Mouse (Mus musculus): ENCODE results near the gene Srsf4. TPM values are rescaled to one million over a fixed set of nuclear protein-coding genes. Genes with fewer than 3 reads are reported as not detected.

The Srsf4 gene
- polyA plus RNA-seq, 1 experiment: 55.4 TPM

GRCm38 (mm10) chr4:131939459-131939858 is 66.0 kb downstream of the Srsf4 start:
- H3ac ChIP-seq (ENCODE audit: control insufficient read depth, insufficient read length, low read depth): no peak overlapping the region
- no peaks in the 10 kb centered on the region for H3K79me2 ChIP-seq (ENCODE audit: control insufficient read depth, insufficient read depth)
- no peak overlapping the region for H3K4me3 ChIP-seq (ENCODE audit: insufficient read depth, poor library complexity, severe bottlenecking)
- H3K36me3 ChIP-seq (ENCODE audit: control insufficient read depth, insufficient read depth): no peaks in the 10 kb centered on the region
- no peaks in the 10 kb centered on the region for H3K79me3 ChIP-seq (ENCODE audit: low read depth)
- TF ChIP-seq MAX (IDR thresholded peaks at IDR 0.05) (no peak), MYOG (IDR thresholded peaks at IDR 0.05; ENCODE audit: control insufficient read depth, extremely low read depth, insufficient read length) (no peak), MYOD1 (IDR thresholded peaks at IDR 0.05; ENCODE audit: control insufficient read depth, insufficient read length, low read depth) (no peak), CTCF (IDR thresholded peaks at IDR 0.05; ENCODE audit: control insufficient read depth, insufficient read depth, insufficient read length) (no peak), USF1 (IDR thresholded peaks at IDR 0.05; ENCODE audit: low read depth) (no peak), CEBPB (IDR thresholded peaks at IDR 0.05; ENCODE audit: low read depth) (no peak), FOSL1 (IDR thresholded peaks at IDR 0.05; ENCODE audit: insufficient read depth, low read length, poor library complexity, severe bottlenecking) (no peak)
- no peaks in the 10 kb centered on the region for H3K27me3 ChIP-seq (ENCODE audit: control insufficient read depth, insufficient read depth, insufficient read length)

DNA sequence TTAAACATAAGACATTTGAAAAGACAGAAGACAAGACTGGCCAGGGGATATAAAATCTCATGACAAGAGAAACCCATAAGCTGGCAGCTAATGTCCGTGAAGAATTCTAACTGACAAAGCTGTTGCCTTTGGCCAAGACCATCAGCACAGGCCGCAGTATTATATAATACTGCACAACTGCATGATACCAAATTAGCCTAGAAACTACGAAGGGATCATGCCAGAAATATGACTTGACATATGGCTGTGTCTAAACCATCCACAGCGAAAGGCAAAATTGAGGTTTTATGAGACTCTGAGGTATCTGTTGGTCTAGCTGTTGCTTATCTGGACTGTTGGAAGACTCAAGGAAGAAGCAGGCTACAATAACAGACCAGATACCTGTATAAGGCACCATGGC is 67.4 kb downstream of the Srsf4 start:
- TF ChIP-seq MAX (IDR thresholded peaks at IDR 0.05) (no peak), FOSL1 (IDR thresholded peaks at IDR 0.05; ENCODE audit: insufficient read depth, low read length, poor library complexity, severe bottlenecking) (no peak), MYOG (IDR thresholded peaks at IDR 0.05; ENCODE audit: control insufficient read depth, extremely low read depth, insufficient read length) (no peak), MYOD1 (IDR thresholded peaks at IDR 0.05; ENCODE audit: control insufficient read depth, insufficient read length, low read depth) (no peak), CTCF (IDR thresholded peaks at IDR 0.05; ENCODE audit: control insufficient read depth, insufficient read depth, insufficient read length) (no peak), CEBPB (IDR thresholded peaks at IDR 0.05; ENCODE audit: low read depth) (no peak), USF1 (IDR thresholded peaks at IDR 0.05; ENCODE audit: low read depth) (no peak)
- no peaks in the 10 kb centered on the region for H3K79me3 ChIP-seq (ENCODE audit: low read depth)

GRCm38 (mm10) chr4:131947848-131948247 is 74.4 kb downstream of the Srsf4 start:
- Histone ChIP-seq H3K79me2 (ENCODE audit: control insufficient read depth, insufficient read depth) (no peaks in the 10 kb centered on the region), H3K4me3 (ENCODE audit: insufficient read depth, poor library complexity, severe bottlenecking) (no peak overlapping the region), H3K79me3 (ENCODE audit: low read depth) (no peaks in the 10 kb centered on the region), H3ac (ENCODE audit: control insufficient read depth, insufficient read length, low read depth) (no peak overlapping the region), H3K36me3 (ENCODE audit: control insufficient read depth, insufficient read depth) (peaks cover 10% of the 10 kb centered on the region), H3K27me3 (ENCODE audit: control insufficient read depth, insufficient read depth, insufficient read length) (no peaks in the 10 kb centered on the region)
- TF ChIP-seq MAX (IDR thresholded peaks at IDR 0.05) (no peak), USF1 (IDR thresholded peaks at IDR 0.05; ENCODE audit: low read depth) (no peak), MYOG (IDR thresholded peaks at IDR 0.05; ENCODE audit: control insufficient read depth, extremely low read depth, insufficient read length) (no peak), CEBPB (IDR thresholded peaks at IDR 0.05; ENCODE audit: low read depth) (no peak), MYOD1 (IDR thresholded peaks at IDR 0.05; ENCODE audit: control insufficient read depth, insufficient read length, low read depth) (no peak), CTCF (IDR thresholded peaks at IDR 0.05; ENCODE audit: control insufficient read depth, insufficient read depth, insufficient read length) (no peak), FOSL1 (IDR thresholded peaks at IDR 0.05; ENCODE audit: insufficient read depth, low read length, poor library complexity, severe bottlenecking) (no peak)

More for the DNA sequence above, 67.4 kb downstream of the Srsf4 start:
- no peaks in the 10 kb centered on the region for H3K79me2 ChIP-seq (ENCODE audit: control insufficient read depth, insufficient read depth)
- no peaks in the 10 kb centered on the region for H3K27me3 ChIP-seq (ENCODE audit: control insufficient read depth, insufficient read depth, insufficient read length)
- H3K4me3 ChIP-seq (ENCODE audit: insufficient read depth, poor library complexity, severe bottlenecking): no peak overlapping the region
- H3ac ChIP-seq (ENCODE audit: control insufficient read depth, insufficient read length, low read depth): no peak overlapping the region
- no peaks in the 10 kb centered on the region for H3K36me3 ChIP-seq (ENCODE audit: control insufficient read depth, insufficient read depth)

GRCm38 (mm10) chr4:131949903-131950302 is 76.5 kb downstream of the Srsf4 start:
- H3K79me2 ChIP-seq (ENCODE audit: control insufficient read depth, insufficient read depth): no peaks in the 10 kb centered on the region
- no peak overlapping the region for H3K4me3 ChIP-seq (ENCODE audit: insufficient read depth, poor library complexity, severe bottlenecking)
- no peak overlapping the region for H3ac ChIP-seq (ENCODE audit: control insufficient read depth, insufficient read length, low read depth)
- no peaks in the 10 kb centered on the region for H3K79me3 ChIP-seq (ENCODE audit: low read depth)
- H3K36me3 ChIP-seq (ENCODE audit: control insufficient read depth, insufficient read depth): peaks cover 10% of the 10 kb centered on the region
- TF ChIP-seq MAX (IDR thresholded peaks at IDR 0.05) (no peak), MYOD1 (IDR thresholded peaks at IDR 0.05; ENCODE audit: control insufficient read depth, insufficient read length, low read depth) (no peak), FOSL1 (IDR thresholded peaks at IDR 0.05; ENCODE audit: insufficient read depth, low read length, poor library complexity, severe bottlenecking) (no peak), MYOG (IDR thresholded peaks at IDR 0.05; ENCODE audit: control insufficient read depth, extremely low read depth, insufficient read length) (no peak), USF1 (IDR thresholded peaks at IDR 0.05; ENCODE audit: low read depth) (no peak), CTCF (IDR thresholded peaks at IDR 0.05; ENCODE audit: control insufficient read depth, insufficient read depth, insufficient read length) (no peak), CEBPB (IDR thresholded peaks at IDR 0.05; ENCODE audit: low read depth) (no peak)
- H3K27me3 ChIP-seq (ENCODE audit: control insufficient read depth, insufficient read depth, insufficient read length): no peaks in the 10 kb centered on the region

DNA sequence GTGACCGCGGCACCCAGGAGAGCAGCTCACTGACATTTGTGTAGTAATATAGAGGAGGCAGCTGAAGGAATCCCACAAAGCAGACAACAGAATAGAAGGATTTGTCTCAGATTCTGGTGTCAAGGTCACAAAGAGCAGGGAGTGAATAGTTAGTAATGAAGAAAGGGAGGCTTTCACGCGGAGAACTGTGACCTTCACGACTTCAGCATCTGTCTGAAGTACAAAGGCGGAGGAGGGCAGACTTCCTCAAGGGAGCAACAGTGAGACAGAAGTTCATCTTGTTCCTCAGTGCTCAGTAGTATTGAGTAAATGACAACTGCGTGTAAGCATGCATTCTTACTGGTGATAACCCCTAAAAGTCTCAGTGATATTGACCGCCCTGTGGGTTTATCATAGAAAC is 77.2 kb downstream of the Srsf4 start:
- no peak overlapping the region for H3ac ChIP-seq (ENCODE audit: control insufficient read depth, insufficient read length, low read depth)
- no peaks in the 10 kb centered on the region for H3K79me3 ChIP-seq (ENCODE audit: low read depth)
- peaks cover 10% of the 10 kb centered on the region for H3K36me3 ChIP-seq (ENCODE audit: control insufficient read depth, insufficient read depth)
- no peaks in the 10 kb centered on the region for H3K27me3 ChIP-seq (ENCODE audit: control insufficient read depth, insufficient read depth, insufficient read length)
- TF ChIP-seq FOSL1 (IDR thresholded peaks at IDR 0.05; ENCODE audit: insufficient read depth, low read length, poor library complexity, severe bottlenecking) (no peak), CTCF (IDR thresholded peaks at IDR 0.05; ENCODE audit: control insufficient read depth, insufficient read depth, insufficient read length) (no peak), MYOG (IDR thresholded peaks at IDR 0.05; ENCODE audit: control insufficient read depth, extremely low read depth, insufficient read length) (no peak), MYOD1 (IDR thresholded peaks at IDR 0.05; ENCODE audit: control insufficient read depth, insufficient read length, low read depth) (no peak), CEBPB (IDR thresholded peaks at IDR 0.05; ENCODE audit: low read depth) (no peak), USF1 (IDR thresholded peaks at IDR 0.05; ENCODE audit: low read depth) (no peak), MAX (IDR thresholded peaks at IDR 0.05) (no peak)
- no peak overlapping the region for H3K4me3 ChIP-seq (ENCODE audit: insufficient read depth, poor library complexity, severe bottlenecking)
- no peaks in the 10 kb centered on the region for H3K79me2 ChIP-seq (ENCODE audit: control insufficient read depth, insufficient read depth)

Other genes starting within 250 kb of the Srsf4 start
- gene Ptpru, start 35.3 kb upstream of the Srsf4 start, polyA plus RNA-seq (2012; fragmentation: generic; extraction: Trizol): 0.07 TPM
- gene Mecr, start 30.1 kb upstream of the Srsf4 start, polyA plus RNA-seq (2012; fragmentation: generic; extraction: Trizol): 49.4 TPM
- gene Tmem200b, start 48.2 kb downstream of the Srsf4 start, polyA plus RNA-seq (2012; fragmentation: generic; extraction: Trizol): 2.3 TPM
- not detected for gene Gm10300, start 201.1 kb downstream of the Srsf4 start, polyA plus RNA-seq (2012; fragmentation: generic; extraction: Trizol)
- 7.1 TPM for gene Epb41, start 201.7 kb downstream of the Srsf4 start, polyA plus RNA-seq (2012; fragmentation: generic; extraction: Trizol)

Data from C2C12 (cell line).